Mouse (Mus musculus): ENCODE measurements around the gene Foxk1. TPM values are rescaled to one million over a fixed set of nuclear protein-coding genes. Genes with fewer than 3 reads are reported as not detected.

Foxk1 gene
- total and polyA plus RNA-seq, 3 experiments, result 8.2 to 20.2 TPM; not detected in 1

DNA sequence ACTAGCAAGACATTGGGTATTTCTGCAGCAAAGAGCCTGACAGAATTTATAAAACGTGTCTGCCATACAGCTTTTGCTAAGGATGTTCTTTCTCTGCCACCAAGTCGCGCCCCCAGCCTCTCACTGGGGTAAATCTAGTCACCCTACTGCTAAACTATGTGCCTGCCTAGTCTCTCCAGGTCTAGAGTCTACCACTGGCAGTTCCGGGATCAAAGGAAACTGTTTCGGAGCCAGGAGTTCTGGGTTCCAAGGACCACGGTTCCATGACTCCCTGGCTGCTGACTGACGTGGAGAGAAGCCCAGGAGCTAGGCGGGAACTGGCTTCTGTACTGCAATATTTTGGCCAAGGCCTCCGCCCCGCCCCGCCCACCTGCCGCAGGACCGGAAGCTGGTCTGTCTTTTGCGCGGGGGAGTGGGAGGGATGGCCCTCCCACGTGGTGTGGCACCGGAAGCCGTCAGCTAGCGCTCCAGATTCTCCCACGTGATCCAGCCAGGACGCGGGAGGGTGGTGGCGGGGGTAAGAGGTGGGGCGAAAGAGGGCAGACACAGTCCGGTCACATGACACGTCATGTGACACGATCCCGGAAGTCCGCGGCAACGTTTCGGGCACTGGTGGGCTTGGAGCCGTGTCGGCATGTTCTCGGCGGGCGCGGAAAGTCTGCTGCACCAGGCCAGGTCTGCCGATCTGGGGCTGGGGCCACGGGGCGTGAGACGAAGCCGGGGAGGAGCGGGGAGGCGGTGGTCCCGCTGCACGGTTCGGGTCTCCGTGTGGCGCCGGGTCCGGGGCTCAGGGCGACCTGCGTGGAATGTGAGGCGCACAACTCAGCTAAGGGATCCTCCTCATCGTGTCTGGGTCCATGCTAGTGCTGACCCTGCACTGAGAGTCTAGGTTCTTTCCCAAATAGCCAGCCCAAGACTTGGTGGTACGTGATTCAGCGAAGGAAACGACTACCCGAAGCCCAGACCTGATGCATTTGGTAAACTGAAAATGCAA, 62.5 kb downstream of the Foxk1 start, which contains the start of gene Ap5z1:
TSS of gene Ap5z1 (plus strand) at position 484 of the 994 bp plus-strand sequence.
- no peaks in the 10 kb centered on the region for H3K27me3 ChIP-seq (ENCODE audit: control insufficient read depth in 1 of 2, insufficient read depth in 2 of 2, low read length in 2 of 2)
- peaks cover 0 to 8% of the 10 kb centered on the region in 2 experiments; a peak in 2 of 4 replicates for H3K4me1 ChIP-seq (ENCODE audit: control insufficient read depth in 1 of 2, insufficient read depth in 2 of 2, low read length in 2 of 2)
- H3K9ac ChIP-seq (ENCODE audit: control insufficient read depth, low read depth, low read length, poor library complexity, severe bottlenecking), result peak within 1 kb of the TSS; percentile 73
- peak; percentile 98 for DNase-seq (ENCODE audit: low read depth, low spot score)
- H3K9me3 ChIP-seq (replicated peaks; ENCODE audit: insufficient read depth, low read length), result no peaks in the 10 kb centered on the region
- H3K27ac ChIP-seq (ENCODE audit: control insufficient read depth, low read depth, low read length), result peak within 1 kb of the TSS; percentile 60
- H3K4me3 ChIP-seq (ENCODE audit: control insufficient read depth in 1 of 2, insufficient read depth in 1 of 2, low read depth in 2 of 2, low read length in 2 of 2), result peak within 1 kb of the TSS; percentile 68 to 77
- H3K79me2 ChIP-seq (ENCODE audit: control insufficient read depth, insufficient read depth, low read length, poor library complexity), result peaks cover 2% of the 10 kb centered on the region; the same call in 1 of the 2 replicates
- 0 out of 4 replicates have a peak, but pooled peaks cover 0 to 2% of the 10 kb centered on the region in 2 experiments for H3K36me3 ChIP-seq (ENCODE audit: control insufficient read depth in 1 of 2, insufficient read depth in 2 of 2, low read length in 2 of 2)
- TF ChIP-seq RCOR1 (IDR thresholded peaks at IDR 0.05; ENCODE audit: low read depth, low read length) (no peak), ZMIZ1 (IDR thresholded peaks at IDR 0.05; ENCODE audit: low read depth, low read length) (peak; percentile 69), MXI1 (IDR thresholded peaks at IDR 0.05; ENCODE audit: low read depth, low read length) (peak; percentile 95), MEF2A (IDR thresholded peaks at IDR 0.05; ENCODE audit: extremely low read depth, insufficient replicate concordance, low read depth, low read length, poor library complexity, severe bottlenecking) (no peak), ELF1 (IDR thresholded peaks at IDR 0.05; ENCODE audit: low read depth, low read length) (peak; percentile 96), ZNF384 (IDR thresholded peaks at IDR 0.05; ENCODE audit: low read depth, low read length) (no peak), TAL1 (IDR thresholded peaks at IDR 0.05; ENCODE audit: low read length) (no peak), E2F4 (IDR thresholded peaks at IDR 0.05; ENCODE audit: borderline replicate concordance, low read depth, low read length) (no peak), TBP (IDR thresholded peaks at IDR 0.05; ENCODE audit: low read depth, low read length) (peak; percentile 44; the same call in 1 of the 2 replicates), NRF1 (IDR thresholded peaks at IDR 0.05; ENCODE audit: insufficient read depth, low read depth, low read length, poor library complexity, severe bottlenecking) (0 out of 2 replicates have a peak, but pooled peaks have one; percentile 12), EP300 (IDR thresholded peaks at IDR 0.05; ENCODE audit: low read depth in 1 of 2, low read length in 2 of 2) (no peak; a peak in 1 of 4 replicates), CHD1 (IDR thresholded peaks at IDR 0.05; ENCODE audit: low read depth, low read length) (no peak), POLR2AphosphoS5 (IDR thresholded peaks at IDR 0.05; ENCODE audit: borderline replicate concordance, low read depth, low read length) (no peak), MAZ (IDR thresholded peaks at IDR 0.05; ENCODE audit: low read depth, low read length) (peak; percentile 90), KAT2A (conservative IDR thresholded peaks at IDR 0.05; ENCODE audit: low read depth, low read length) (no peak; the same call in 1 of the 2 replicates), POLR2A (IDR thresholded peaks at IDR 0.05; ENCODE audit: control insufficient read depth in 1 of 2, insufficient read depth in 1 of 2, low read depth in 1 of 2, low read length in 2 of 2, poor library complexity in 1 of 2) (peak; percentile 56 to 70; a peak in 2 of 4 replicates), MYC (IDR thresholded peaks at IDR 0.05; ENCODE audit: low read depth, low read length) (peak; percentile 91; the same call in 1 of the 2 replicates), HCFC1 (IDR thresholded peaks at IDR 0.05; ENCODE audit: low read depth, low read length) (peak; percentile 86), TCF12 (IDR thresholded peaks at IDR 0.05; ENCODE audit: low read depth, low read length) (no peak; the same call in 1 of the 2 replicates), GABPA (IDR thresholded peaks at IDR 0.05; ENCODE audit: low read depth, low read length) (no peak), JUND (IDR thresholded peaks at IDR 0.05; ENCODE audit: low read depth, low read length) (no peak), USF1 (IDR thresholded peaks at IDR 0.05; ENCODE audit: low read depth, low read length) (peak; percentile 99), MAFK (IDR thresholded peaks at IDR 0.05; ENCODE audit: borderline replicate concordance, low read depth, low read length) (no peak), SIN3A (IDR thresholded peaks at IDR 0.05; ENCODE audit: low read length) (peak; percentile 99), UBTF (IDR thresholded peaks at IDR 0.05; ENCODE audit: borderline replicate concordance, insufficient read depth, low read depth, low read length) (no peak), BHLHE40 (IDR thresholded peaks at IDR 0.05; ENCODE audit: borderline replicate concordance, low read depth, low read length) (peak; percentile 61; the same call in 1 of the 2 replicates), MYB (IDR thresholded peaks at IDR 0.05; ENCODE audit: low read depth, low read length) (no peak), MAX (IDR thresholded peaks at IDR 0.05; ENCODE audit: low read length) (peak; percentile 95), ETS1 (IDR thresholded peaks at IDR 0.05; ENCODE audit: low read depth, low read length) (peak; percentile 77), ZKSCAN1 (IDR thresholded peaks at IDR 0.05; ENCODE audit: low read depth, low read length) (no peak), USF2 (IDR thresholded peaks at IDR 0.05; ENCODE audit: borderline replicate concordance in 1 of 2, insufficient read depth in 1 of 2, low read depth in 1 of 2, low read length in 2 of 2) (peak; percentile 95 to 99), NELFE (IDR thresholded peaks at IDR 0.05; ENCODE audit: low read depth, low read length) (peak; percentile 69), RAD21 (IDR thresholded peaks at IDR 0.05; ENCODE audit: low read depth, low read length) (no peak)

All from MEL (cell line).